Comparison of ENCODE assay signal across 22 mouse cellular contexts in genomic region chr6:96011299-96011698, GRCm38 (mm10).
A peak's percentile ranks its signal among the peaks of the same experiment; 100 is the strongest.
DNase-seq lines count a peak whose midpoint lies in the region; TF ChIP-seq lines count a peak whose summit lies in the region.
"Had no signal": no experiment of that assay in that cellular context is flagged by ENCODE, and none has a peak within 500 bp of the region (broad histone marks: within the 10 kb centered on the region; RNA-seq: fewer than 3 reads in every experiment).

No protein-coding gene starts in this region.

- H3K4me3 ChIP-seq in C2C12 (ENCODE audit: insufficient read depth, poor library complexity, severe bottlenecking) (no peak overlapping the region), myocyte (no peak overlapping the region)
- H3K4me3 ChIP-seq: embryonic facial prominence, embryonic 12.5 days; embryonic facial prominence, embryonic 15.5 days; forebrain, embryonic 15.5 days; heart, adult 2 months; heart, embryonic 10.5 days; heart, embryonic 13.5 days had no signal

- H3K36me3 ChIP-seq in C2C12 (ENCODE audit: control insufficient read depth, insufficient read depth): no peaks in the 10 kb centered on the region
- H3K36me3 ChIP-seq in myocyte (ENCODE audit: control insufficient read depth, insufficient read depth): no peaks in the 10 kb centered on the region
- H3K36me3 ChIP-seq: embryonic facial prominence, embryonic 12.5 days; embryonic facial prominence, embryonic 15.5 days; forebrain, embryonic 15.5 days; heart, embryonic 10.5 days; heart, embryonic 13.5 days had no signal

- H3ac ChIP-seq in C2C12 (ENCODE audit: control insufficient read depth, insufficient read length, low read depth): no peak overlapping the region
- H3ac ChIP-seq in myocyte (ENCODE audit: control insufficient read depth, insufficient read length): no peak overlapping the region

- no peaks in the 10 kb centered on the region for H3K79me3 ChIP-seq in C2C12 (ENCODE audit: low read depth)

- H3K79me2 ChIP-seq in C2C12 (ENCODE audit: control insufficient read depth, insufficient read depth) (no peaks in the 10 kb centered on the region), myocyte (ENCODE audit: control insufficient read depth, insufficient read depth) (no peaks in the 10 kb centered on the region)

- no peaks in the 10 kb centered on the region for H3K27me3 ChIP-seq in C2C12 (ENCODE audit: control insufficient read depth, insufficient read depth, insufficient read length)
- no peaks in the 10 kb centered on the region for H3K27me3 ChIP-seq in myocyte (ENCODE audit: control insufficient read depth, insufficient read depth, insufficient read length)
- H3K27me3 ChIP-seq: embryonic facial prominence, embryonic 12.5 days; embryonic facial prominence, embryonic 15.5 days; forebrain, embryonic 15.5 days; heart, embryonic 13.5 days had no signal

- TF ChIP-seq POLR2A in myocyte (IDR thresholded peaks at IDR 0.05; ENCODE audit: insufficient read length, low read depth): no peak

- no peak for TF ChIP-seq CTCF in C2C12 (IDR thresholded peaks at IDR 0.05; ENCODE audit: control insufficient read depth, insufficient read depth, insufficient read length)

- H3K4me2 ChIP-seq in myocyte (ENCODE audit: low read depth): peak overlapping the region; percentile 30
- H3K4me2 ChIP-seq: embryonic facial prominence, embryonic 12.5 days; embryonic facial prominence, embryonic 15.5 days; forebrain, embryonic 15.5 days; heart, embryonic 13.5 days; hindbrain, embryonic 14.5 days had no signal

- DNase-seq in layer of hippocampus, adult 9-10 months (ENCODE audit: low spot score): peak; percentile 36
- no peak for DNase-seq in layer of hippocampus, postnatal 36 days
- peak; percentile 17 for DNase-seq in MN1 (ENCODE audit: low spot score)
- DNase-seq in thymus, postnatal 0 days (ENCODE audit: low spot score): no peak
- DNase-seq: adrenal gland, adult 8-10 months; adrenal gland, postnatal 25 days; cerebellum, adult 18-20 months; cerebellum, adult 9-11 months; cerebellum, postnatal 25 days; gastrocnemius, postnatal 10 days; gastrocnemius, postnatal 36 days; heart, adult 2 months; heart, postnatal 14 days; heart, postnatal 4 days had no signal

TF ChIP-seq in C2C12, 6 proteins besides CTCF, POLR2A, EP300 and RAD21:
- no peak for TF ChIP-seq MAX (IDR thresholded peaks at IDR 0.05)
- TF ChIP-seq MYOG (IDR thresholded peaks at IDR 0.05; ENCODE audit: control insufficient read depth, extremely low read depth, insufficient read length): no peak
- TF ChIP-seq USF1 (IDR thresholded peaks at IDR 0.05; ENCODE audit: low read depth): no peak
- peak; percentile 55 for TF ChIP-seq MYOD1 (IDR thresholded peaks at IDR 0.05; ENCODE audit: control insufficient read depth, insufficient read length, low read depth)
- no peak for TF ChIP-seq CEBPB (IDR thresholded peaks at IDR 0.05; ENCODE audit: low read depth)
TF ChIP-seq in C2C12: peak in this region for 1.

TF ChIP-seq in myocyte, 11 proteins besides CTCF, POLR2A, EP300 and RAD21:
- TF ChIP-seq POLR2AphosphoS2 (IDR thresholded peaks at IDR 0.05; ENCODE audit: insufficient read length, low read depth) (no peak), E2F4 (IDR thresholded peaks at IDR 0.05; ENCODE audit: insufficient read depth) (no peak), MYOD1 (IDR thresholded peaks at IDR 0.05; ENCODE audit: control insufficient read depth in 1 of 3, insufficient read length in 2 of 3, low read depth in 2 of 3) (no peak), REST (IDR thresholded peaks at IDR 0.05; ENCODE audit: insufficient read depth, insufficient read length) (no peak), SRF (IDR thresholded peaks at IDR 0.05; ENCODE audit: control insufficient read depth, insufficient read length, low read depth) (no peak), MAX (IDR thresholded peaks at IDR 0.05; ENCODE audit: low read depth) (no peak), CEBPB (IDR thresholded peaks at IDR 0.05; ENCODE audit: insufficient read depth, poor library complexity, severe bottlenecking) (no peak), MYOG (IDR thresholded peaks at IDR 0.05; ENCODE audit: control insufficient read depth in 1 of 3, insufficient read depth in 1 of 3, insufficient read length in 2 of 3, low read depth in 2 of 3) (no peak), TCF3 (IDR thresholded peaks at IDR 0.05; ENCODE audit: insufficient read length, low read depth) (no peak), TCF12 (IDR thresholded peaks at IDR 0.05; ENCODE audit: insufficient read depth, poor library complexity, severe bottlenecking) (no peak), USF1 (IDR thresholded peaks at IDR 0.05; ENCODE audit: low read depth) (no peak)
TF ChIP-seq in myocyte: peak in this region for 0.

Comparison
In these comparisons a context has a peak if more than half of its experiments do, and no peak if none do; other contexts are left out.
1. DNase-seq: peak in layer of hippocampus, adult 9-10 months (single experiment) and MN1 (single experiment); none in layer of hippocampus, postnatal 36 days (0 of 2) and thymus, postnatal 0 days (single experiment).